Mouse (Mus musculus): ENCODE results near the gene Tmem186. TPM values are rescaled to one million over a fixed set of nuclear protein-coding genes. Genes with fewer than 3 reads are reported as not detected.

Gene Tmem186
- polyA plus RNA-seq, 1 experiment = 8.2 TPM

DNA sequence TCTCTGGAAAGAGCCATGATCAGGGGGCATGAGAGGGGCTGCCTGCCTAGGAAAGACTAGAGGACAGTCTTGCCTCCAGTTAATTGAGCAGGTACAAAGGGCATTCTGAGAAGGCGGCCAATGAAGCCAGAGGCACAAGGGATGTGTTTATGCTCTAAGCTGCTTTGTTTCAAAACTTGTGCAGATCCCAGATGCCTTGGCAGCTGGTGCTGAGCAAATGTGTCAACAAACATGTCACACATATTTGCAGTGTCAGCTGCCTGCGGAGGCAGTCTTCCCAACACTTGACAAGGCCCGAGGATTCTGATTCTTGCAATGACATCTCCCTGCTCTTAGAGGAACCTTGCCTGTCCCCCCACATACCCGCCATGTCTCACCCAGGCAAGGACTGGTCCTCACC, 42.1 kb downstream of the Tmem186 start:
- H3K4me3 ChIP-seq (replicated peaks; ENCODE audit: extremely low read depth, low read depth, low read length) = no peak overlapping the region
- no peak for TF ChIP-seq POLR2A (IDR thresholded peaks at IDR 0.05; ENCODE audit: borderline replicate concordance, extremely low read depth, low read depth, low read length)
- no peak for TF ChIP-seq CTCF (IDR thresholded peaks at IDR 0.05; ENCODE audit: insufficient read depth, low read length)
- WGBS = 54% methylated on average over 4 of the region's 4 CpGs
- no peaks in the 10 kb centered on the region for H3K4me1 ChIP-seq (ENCODE audit: control insufficient read depth, insufficient read depth, low read length)
- DNase-seq = no peak

DNA sequence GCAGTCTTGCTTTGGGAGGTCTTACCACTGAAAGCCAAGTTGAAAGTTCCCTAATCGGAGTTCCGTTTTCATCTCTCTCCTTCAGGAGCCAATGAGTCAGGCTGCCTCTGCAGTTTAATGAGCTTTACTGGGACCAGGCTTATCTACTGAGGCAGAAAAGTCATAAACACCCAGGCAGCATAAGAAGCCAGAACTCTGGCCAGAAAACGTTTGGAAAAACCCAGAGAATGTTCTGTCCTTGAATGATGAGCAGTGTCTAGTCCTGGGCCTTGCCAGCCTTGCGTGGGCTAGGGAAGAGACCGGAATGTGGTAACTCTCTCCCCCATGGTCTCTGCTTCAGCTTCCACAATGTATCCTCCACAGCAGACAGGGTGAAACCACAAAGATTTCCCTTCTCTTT, 52.5 kb downstream of the Tmem186 start:
- TF ChIP-seq POLR2A (IDR thresholded peaks at IDR 0.05; ENCODE audit: borderline replicate concordance, extremely low read depth, low read depth, low read length) (no peak), CTCF (IDR thresholded peaks at IDR 0.05; ENCODE audit: insufficient read depth, low read length) (no peak)
- Histone ChIP-seq H3K4me3 (replicated peaks; ENCODE audit: extremely low read depth, low read depth, low read length) (no peak overlapping the region), H3K4me1 (ENCODE audit: control insufficient read depth, insufficient read depth, low read length) (no peaks in the 10 kb centered on the region)
- no peak for DNase-seq
- 67% methylated on average over 5 of the region's 5 CpGs for WGBS

DNA sequence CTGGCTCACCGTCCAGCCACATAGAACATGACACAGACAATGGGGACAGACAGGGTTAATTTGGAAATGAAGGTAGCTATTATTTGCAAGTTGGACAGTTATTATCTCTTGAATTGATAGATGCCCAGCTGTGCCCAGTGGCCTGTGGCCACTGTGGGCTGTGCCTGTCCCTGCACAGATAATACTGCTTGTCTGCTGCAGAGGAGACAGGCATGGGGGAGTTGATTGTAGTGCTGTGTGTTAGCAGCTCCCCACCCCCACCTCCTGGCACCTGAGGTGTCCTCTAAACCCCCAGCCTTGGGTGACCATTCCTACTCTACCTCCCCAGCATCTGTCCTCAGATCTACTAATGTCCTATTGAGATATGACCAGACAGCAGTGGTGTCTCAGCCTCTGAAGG, 53.3 kb downstream of the Tmem186 start:
- no peak for TF ChIP-seq CTCF (IDR thresholded peaks at IDR 0.05; ENCODE audit: insufficient read depth, low read length)
- TF ChIP-seq POLR2A (IDR thresholded peaks at IDR 0.05; ENCODE audit: borderline replicate concordance, extremely low read depth, low read depth, low read length) = no peak
- Histone ChIP-seq H3K4me3 (replicated peaks; ENCODE audit: extremely low read depth, low read depth, low read length) (no peak overlapping the region), H3K4me1 (ENCODE audit: control insufficient read depth, insufficient read depth, low read length) (no peaks in the 10 kb centered on the region)
- DNase-seq = no peak
- 83% methylated on average over 1 of the region's 1 CpGs for WGBS

Other genes starting within 250 kb of the Tmem186 start
- gene Tmem114, start 212.6 kb downstream of the Tmem186 start, polyA plus RNA-seq (2012; rRNA removed) = not detected in 2 replicates
- gene Mettl22, start 166.9 kb downstream of the Tmem186 start, polyA plus RNA-seq (2012; rRNA removed) = 16.5 and 24.2 TPM in 2 replicates
- 3.2 and 4.2 TPM in 2 replicates for gene Abat, start 124.3 kb downstream of the Tmem186 start, polyA plus RNA-seq (2012; rRNA removed)
- gene Pmm2, start within 50 bp of the Tmem186 start, polyA plus RNA-seq (2012; rRNA removed) = 47.8 and 55.4 TPM in 2 replicates
- gene Carhsp1, start 34.4 kb upstream of the Tmem186 start, polyA plus RNA-seq (2012; rRNA removed) = 89.5 and 94.0 TPM in 2 replicates
- 0.23 TPM in 1 of 2 replicates, not detected in the other for gene Gm5767, start 43.1 kb upstream of the Tmem186 start, polyA plus RNA-seq (2012; rRNA removed)
- gene Usp7, start 154.6 kb upstream of the Tmem186 start, polyA plus RNA-seq (2012; rRNA removed) = 18.6 and 29.8 TPM in 2 replicates
- 23.2 and 28.6 TPM in 2 replicates for gene 1810013L24Rik, start 192.4 kb upstream of the Tmem186 start, polyA plus RNA-seq (2012; rRNA removed)

Measured in lung, adult 2 months (tissue).